Comparison of ENCODE assay signal across 8 mouse cellular contexts in genomic region chr10:128821358-128822056, GRCm38 (mm10). TPM values are rescaled to one million over a fixed set of nuclear protein-coding genes. Genes with fewer than 3 reads are reported as not detected.
A peak's percentile ranks its signal among the peaks of the same experiment; 100 is the strongest.
DNase-seq lines count a peak whose midpoint lies in the region; ATAC-seq lines count a peak whose summit lies in the region.

Ormdl2 (minus strand) TSS chr10:128821645.

- DNase-seq in R1 (ENCODE audit: low read depth, low spot score): peak; percentile 100
- peak; percentile 99 to 100 for DNase-seq in cerebellum, postnatal 25 days
- peak; percentile 98 for DNase-seq in frontal cortex, postnatal 25 days (ENCODE audit: low spot score in 2 of 2)
- DNase-seq in hindbrain, embryonic 14.5 days (ENCODE audit: low spot score): peak; percentile 100
- peak; percentile 98 to 99 for DNase-seq in layer of hippocampus, postnatal 36 days
- DNase-seq in lung, postnatal 36 days: peak; percentile 100
- DNase-seq in retina, postnatal 1 day: peak; percentile 100
- DNase-seq in urinary bladder, adult 18-20 months (ENCODE audit: low spot score in 2 of 2): peak; percentile 97 to 99

- no peaks in the 10 kb centered on the region for H3K9me3 ChIP-seq in hindbrain, embryonic 14.5 days (ENCODE audit: control insufficient read depth, low read length)

- peak; percentile 100 for ATAC-seq in hindbrain, embryonic 14.5 days (ENCODE audit: low FRiP score)

- peaks cover 12% of the 10 kb centered on the region for H3K4me1 ChIP-seq in hindbrain, embryonic 14.5 days (replicated peaks; ENCODE audit: control insufficient read depth, insufficient read depth, low read length)

- under 1% methylated on average over 46 of the region's 46 CpGs for WGBS in hindbrain, embryonic 14.5 days

- peak within 1 kb of the TSS; percentile 75 for H3K27ac ChIP-seq in hindbrain, embryonic 14.5 days

- H3K4me2 ChIP-seq in hindbrain, embryonic 14.5 days (replicated peaks): peak within 1 kb of the TSS; percentile 57

- peaks cover 47% of the 10 kb centered on the region for H3K36me3 ChIP-seq in hindbrain, embryonic 14.5 days (replicated peaks; ENCODE audit: control insufficient read depth, insufficient read depth)

- H3K27me3 ChIP-seq in hindbrain, embryonic 14.5 days (ENCODE audit: control insufficient read depth, insufficient read depth, low read length): no peaks in the 10 kb centered on the region

- H3K4me3 ChIP-seq in hindbrain, embryonic 14.5 days (replicated peaks; ENCODE audit: low read length): peak within 1 kb of the TSS; percentile 70

- peak within 1 kb of the TSS; percentile 76 for H3K9ac ChIP-seq in hindbrain, embryonic 14.5 days

RNA-seq across cellular contexts. Expression of gene Ormdl2, which starts in this region (rescaled TPM):
- 27.8 and 28.4 TPM in 2 replicates for polyA plus RNA-seq in hindbrain, embryonic 14.5 days (2014; fragmentation: Nextera tagmentation; extraction: Ambion mirVana)
- total RNA-seq in layer of hippocampus, postnatal 36 days (2021): 1 to 10 TPM; 8.9 to 9.8 TPM

Comparison
In these comparisons a context has a peak if more than half of its experiments do, and no peak if none do; other contexts are left out.
1. Peak in every context shown above with its lines: DNase-seq, ATAC-seq, H3K4me3 ChIP-seq and H3K27ac ChIP-seq.